Mouse (Mus musculus): ENCODE measurements around the gene Minpp1. TPM values are rescaled to one million over a fixed set of nuclear protein-coding genes. Genes with fewer than 3 reads are reported as not detected.
"Not testable (repeated sequence)": the region's sequence is repeated elsewhere in the genome, so short reads cannot be mapped to it uniquely, and the experiment has no call there.

The Minpp1 gene
- polyA plus RNA-seq, 1 experiment from 2014 or later: 50.8 TPM

DNA sequence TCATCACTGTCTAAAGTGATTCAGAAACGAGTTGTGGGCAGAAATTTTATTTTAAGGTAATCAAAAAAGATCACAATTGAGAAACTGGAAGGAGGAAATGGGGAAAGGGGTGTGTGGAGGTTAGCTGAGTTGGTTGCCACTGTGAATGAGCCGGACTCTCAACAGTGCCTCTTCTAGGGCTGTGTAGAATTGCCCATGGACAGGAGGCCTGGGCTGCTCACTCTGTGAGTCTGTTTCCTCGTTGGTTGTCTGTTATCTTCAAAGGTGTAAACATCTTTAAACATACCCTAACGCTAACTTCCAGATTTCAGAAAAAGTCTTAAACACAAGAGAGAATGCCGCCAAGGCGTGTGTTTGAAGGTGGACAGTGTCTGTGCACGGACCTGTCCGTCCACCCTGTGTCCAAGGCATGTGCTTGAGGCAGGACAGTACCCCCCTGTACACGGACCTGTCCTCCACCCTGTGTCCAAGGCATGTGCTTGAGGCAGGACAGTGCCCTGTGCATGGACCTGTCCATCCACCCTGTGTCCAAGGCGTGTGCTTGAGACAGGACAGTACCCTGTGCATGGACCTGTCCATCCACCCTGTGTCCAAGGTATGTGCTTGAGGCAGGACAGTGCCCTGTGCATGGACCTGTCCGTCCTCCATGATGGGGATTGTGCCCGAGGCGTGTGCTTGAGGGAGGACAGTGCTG is 14.9 kb upstream of the Minpp1 start:
- ATAC-seq (no peak), DNase-seq (ENCODE audit: low read depth, low spot score) (no peak)
- H3K27me3 ChIP-seq: peaks cover 30% of the 10 kb centered on the region
- in situ Hi-C loops (cut with MboI; ENCODE audit: low pct_unique_long_range_greater_than_20kb): no loop called here
- ChIA-PET CTCF (interaction anchor here (0.7 to 1.4 kb wide), 6 partner anchors 9 to 358 kb away, joined by 3 to 8 read pairs (median 3); partner anchors contain the start of gene Minpp1), POLR2A (no interaction called here)
- no peak for TF ChIP-seq CTCF (IDR thresholded peaks at IDR 0.05)

DNA sequence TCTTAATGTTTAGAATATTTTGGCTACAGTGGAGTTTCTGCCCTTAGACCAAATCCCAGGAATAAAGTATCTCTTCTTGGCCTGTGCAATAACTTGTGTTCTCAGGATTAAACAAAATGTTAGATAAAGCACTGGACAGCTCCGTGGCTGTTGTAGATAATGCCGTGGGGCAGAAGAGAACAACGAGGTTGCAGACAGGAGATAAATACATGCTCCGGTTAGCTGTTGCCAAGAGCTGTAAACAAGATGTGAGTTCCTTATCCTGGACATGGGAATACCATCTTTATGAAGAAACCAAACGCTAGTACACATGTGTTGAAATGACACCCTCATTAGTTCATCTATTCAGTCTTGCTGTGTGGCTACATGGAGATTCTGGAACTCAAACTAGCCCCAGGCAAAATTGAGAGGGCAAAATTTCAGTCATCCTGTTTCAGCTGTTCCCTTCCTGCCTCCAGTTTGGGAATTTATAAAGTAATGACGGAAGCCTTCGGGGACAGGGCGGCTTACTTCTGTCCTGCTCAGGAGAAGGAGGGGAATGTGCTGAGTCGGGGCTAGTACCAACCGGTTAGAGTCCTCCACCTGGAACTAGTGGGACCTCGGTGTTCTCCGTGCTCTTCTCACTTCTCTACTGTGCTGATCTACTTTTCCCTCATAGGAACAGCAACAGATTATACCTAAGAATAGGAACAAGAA is 9.4 kb upstream of the Minpp1 start:
- DNase-seq (ENCODE audit: low read depth, low spot score) (no peak), ATAC-seq (no peak)
- no peak for TF ChIP-seq CTCF (IDR thresholded peaks at IDR 0.05)
- H3K27me3 ChIP-seq: peaks cover 73% of the 10 kb centered on the region
- ChIA-PET POLR2A (no interaction called here), CTCF (interaction anchor here (1.5 kb wide), 1 partner anchor 10 kb away, joined by 3 read pairs; the partner anchor contains the start of gene Minpp1)
- in situ Hi-C loops (cut with MboI; ENCODE audit: low pct_unique_long_range_greater_than_20kb): no loop called here

GRCm38 (mm10) chr19:32476712-32477052 is 8.9 kb upstream of the Minpp1 start:
- CTCF ChIA-PET: no interaction called here
- no peak for TF ChIP-seq CTCF (IDR thresholded peaks at IDR 0.05)
- in situ Hi-C loops (cut with MboI; ENCODE audit: low pct_unique_long_range_greater_than_20kb): no loop called here
- DNase-seq (ENCODE audit: low read depth, low spot score): no peak
- ATAC-seq: no peak
- POLR2A ChIA-PET: no interaction called here
- peaks cover 78% of the 10 kb centered on the region for H3K27me3 ChIP-seq

DNA sequence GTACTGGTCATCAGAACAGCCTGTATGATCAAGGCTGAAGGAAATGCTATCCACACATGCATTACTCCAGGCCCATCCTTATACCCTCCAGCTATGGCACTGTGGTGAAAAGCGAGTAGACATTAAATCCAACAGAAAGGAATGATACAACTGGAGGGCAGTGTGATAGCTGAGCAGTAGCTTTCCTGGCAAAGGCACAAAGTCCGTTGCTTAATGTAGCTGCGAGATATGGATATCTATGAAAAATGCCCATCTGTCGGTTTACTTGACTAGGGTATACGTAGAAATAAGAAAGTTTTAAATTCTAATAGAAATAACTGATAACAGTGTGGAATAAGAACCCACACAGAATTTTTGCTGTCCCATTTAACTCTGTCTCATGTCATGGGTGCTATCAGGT is 5.3 kb upstream of the Minpp1 start:
- peaks cover 73% of the 10 kb centered on the region for H3K27me3 ChIP-seq
- in situ Hi-C loops (cut with MboI; ENCODE audit: low pct_unique_long_range_greater_than_20kb): no loop called here
- DNase-seq (ENCODE audit: low read depth, low spot score): no peak
- ATAC-seq: no peak
- ChIA-PET CTCF (interaction anchor here (1.2 kb wide), 1 partner anchor 11 kb away, joined by 3 read pairs; no protein-coding TSS in a partner anchor), POLR2A (no interaction called here)
- no peak for TF ChIP-seq CTCF (IDR thresholded peaks at IDR 0.05)

- no peak for DNase-seq (ENCODE audit: low read depth, low spot score)
- no peak for ATAC-seq
- POLR2A ChIA-PET: no interaction called here
- CTCF ChIA-PET: interaction anchor here (1.1 to 1.2 kb wide), 3 partner anchors 9 to 19 kb away, joined by 3 to 4 read pairs (median 3); no protein-coding TSS in a partner anchor
- in situ Hi-C loops (cut with MboI; ENCODE audit: low pct_unique_long_range_greater_than_20kb): no loop called here
- TF ChIP-seq CTCF (IDR thresholded peaks at IDR 0.05): no peak
- H3K27me3 ChIP-seq: peaks cover 67% of the 10 kb centered on the region
Observed at GRCm38 (mm10) chr19:32480791-32481442, 4.7 kb upstream of the Minpp1 start.

GRCm38 (mm10) chr19:32481511-32481910 is 4.1 kb upstream of the Minpp1 start:
- peaks cover 63% of the 10 kb centered on the region for H3K27me3 ChIP-seq
- in situ Hi-C loops (cut with MboI; ENCODE audit: low pct_unique_long_range_greater_than_20kb): no loop called here
- ChIA-PET CTCF (interaction anchor here (1.1 to 1.2 kb wide), 3 partner anchors 9 to 19 kb away, joined by 3 to 4 read pairs (median 3); no protein-coding TSS in a partner anchor), POLR2A (no interaction called here)
- DNase-seq (ENCODE audit: low read depth, low spot score): no peak
- no peak for ATAC-seq
- TF ChIP-seq CTCF (IDR thresholded peaks at IDR 0.05): no peak

DNA sequence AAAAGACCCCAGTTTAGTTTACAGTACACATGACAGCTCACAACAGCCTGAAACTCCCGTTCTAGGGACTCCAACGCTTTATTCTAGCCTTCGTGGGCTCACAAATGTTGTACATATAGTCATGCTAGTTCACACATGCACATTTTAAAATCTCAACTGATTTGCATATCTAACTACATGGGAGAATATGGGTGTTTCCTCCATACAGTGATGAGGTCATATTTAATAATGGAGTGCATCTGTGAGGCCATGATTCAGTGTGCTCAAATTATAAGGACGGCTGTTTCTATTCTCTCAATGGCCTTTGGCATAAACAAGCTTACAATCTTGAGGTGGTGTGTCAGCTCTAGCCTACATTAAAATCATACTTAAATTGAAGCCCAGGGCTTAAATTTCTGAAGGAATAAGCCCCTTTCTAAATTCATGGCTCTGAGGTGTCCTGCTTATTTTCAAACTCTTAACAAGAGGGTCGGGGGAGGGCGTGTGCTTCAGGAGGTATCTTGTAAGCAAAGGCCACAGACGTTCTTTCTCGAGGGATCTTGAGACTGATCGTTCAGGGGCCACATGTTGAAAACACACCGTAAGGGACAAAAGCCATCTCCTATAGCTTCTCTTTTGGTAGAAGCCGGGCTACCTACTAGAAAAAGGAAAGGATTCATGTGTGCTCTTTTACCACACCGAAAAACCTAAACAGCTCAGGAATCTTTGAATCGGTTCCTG is 468 bp upstream of the Minpp1 start:
- in situ Hi-C loops (cut with MboI; ENCODE audit: low pct_unique_long_range_greater_than_20kb): no loop called here
- TF ChIP-seq CTCF (IDR thresholded peaks at IDR 0.05): no peak
- ChIA-PET CTCF (interaction anchor here (1.2 to 2.5 kb wide), 4 partner anchors 10 to 205 kb away, joined by 3 to 8 read pairs (median 4); no protein-coding TSS in a partner anchor), POLR2A (interaction anchor here (0.7 to 1.2 kb wide), 2 partner anchors 96 to 217 kb away, joined by 5 to 6 read pairs; partner anchors contain the start of gene Sgms1)
- no peak for DNase-seq (ENCODE audit: low read depth, low spot score)
- ATAC-seq: no peak
- H3K27me3 ChIP-seq: peaks cover 37% of the 10 kb centered on the region

DNA sequence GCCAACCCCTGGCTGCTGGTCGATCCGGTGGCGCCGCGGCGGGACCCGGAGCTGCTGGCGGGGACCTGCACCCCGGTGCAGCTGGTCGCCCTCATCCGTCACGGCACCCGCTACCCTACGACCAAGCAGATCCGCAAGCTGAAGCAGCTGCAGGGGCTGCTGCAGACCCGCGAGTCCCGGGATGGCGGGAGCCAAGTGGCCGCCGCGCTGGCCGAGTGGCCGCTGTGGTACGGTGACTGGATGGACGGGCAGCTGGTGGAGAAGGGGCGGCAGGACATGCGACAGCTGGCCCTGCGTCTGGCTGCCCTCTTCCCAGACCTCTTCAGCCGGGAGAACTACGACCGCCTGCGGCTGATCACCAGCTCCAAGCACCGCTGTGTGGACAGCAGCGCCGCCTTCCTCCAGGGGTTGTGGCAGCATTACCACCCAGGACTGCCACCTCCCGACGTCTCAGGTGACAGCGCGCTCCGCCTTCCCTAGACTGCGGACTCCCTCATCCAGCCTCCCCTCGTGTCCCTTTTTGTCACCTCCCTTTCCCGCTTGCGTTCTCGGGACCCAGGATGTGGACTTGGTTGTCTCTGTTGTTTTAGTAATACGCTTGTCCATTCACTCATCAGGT is 646 bp downstream of the Minpp1 start:
- peak; percentile 73 for TF ChIP-seq CTCF (IDR thresholded peaks at IDR 0.05)
- CTCF ChIA-PET: interaction anchor here (1.2 to 2.5 kb wide), 7 partner anchors 11 to 204 kb away, joined by 3 to 8 read pairs (median 3); no protein-coding TSS in a partner anchor
- DNase-seq (ENCODE audit: low read depth, low spot score); in situ Hi-C loops (cut with MboI; ENCODE audit: low pct_unique_long_range_greater_than_20kb): not testable (repeated sequence)
- ATAC-seq: peak; percentile 94
- POLR2A ChIA-PET: interaction anchor here (0.9 kb wide), 1 partner anchor 225 kb away, joined by 3 read pairs; no protein-coding TSS in a partner anchor
- peaks cover 26% of the 10 kb centered on the region for H3K27me3 ChIP-seq

GRCm38 (mm10) chr19:32487595-32488255 is 2.2 kb downstream of the Minpp1 start:
- peaks cover 11% of the 10 kb centered on the region for H3K27me3 ChIP-seq
- in situ Hi-C loops (cut with MboI; ENCODE audit: low pct_unique_long_range_greater_than_20kb): no loop called here
- ATAC-seq: no peak
- CTCF ChIA-PET: interaction anchor here (1.0 to 1.5 kb wide), 3 partner anchors 9 to 193 kb away, joined by 3 to 4 read pairs (median 3); no protein-coding TSS in a partner anchor
- POLR2A ChIA-PET: interaction anchor here (0.6 kb wide), 1 partner anchor 99 kb away, joined by 5 read pairs; no protein-coding TSS in a partner anchor
- no peak for TF ChIP-seq CTCF (IDR thresholded peaks at IDR 0.05)
- DNase-seq (ENCODE audit: low read depth, low spot score): no peak

Data from Patski (cell line).